Mouse (Mus musculus) heart, adult 2 months (tissue): ENCODE measurements around the gene Clk1. TPM values are rescaled to one million over a fixed set of nuclear protein-coding genes. Genes with fewer than 3 reads are reported as not detected.

Source experiments
- DNase-seq, 2 experiments: peaks; one replicate each; pipeline ENCODE4 v3.0.0; 2021
- H3K27ac ChIP-seq: fragments of 200-600 bp; 2 replicates; pipeline ENCODE4 v1.8.1; 2022
- H3K27me3 ChIP-seq: fragments of 200-500 bp; 2 replicates; pipeline ENCODE4 v1.6.1; 2012; ENCODE audit warnings: mild to moderate bottlenecking, low read length, inconsistent platforms, mixed read lengths; ENCODE audit not compliant: control insufficient read depth, insufficient read depth
- H3K36me3 ChIP-seq: fragments of 200-500 bp; 2 replicates; pipeline ENCODE4 v1.6.1; 2012; ENCODE audit warnings: low read length, inconsistent platforms; ENCODE audit not compliant: control insufficient read depth, insufficient read depth
- H3K4me1 ChIP-seq: fragments of 200-500 bp; 2 replicates; pipeline ENCODE4 v1.6.1; 2011; ENCODE audit warnings: low read length; ENCODE audit not compliant: control insufficient read depth, insufficient read depth
- H3K4me3 ChIP-seq: fragments of 200-600 bp; 2 replicates; pipeline ENCODE4 v1.8.1; 2022
- H3K79me2 ChIP-seq: fragments of 200-500 bp; replicated peaks from 2 replicates; pipeline ENCODE4 v1.6.1; 2012; ENCODE audit warnings: mild to moderate bottlenecking, inconsistent platforms, low read length, moderate library complexity, mixed read lengths; ENCODE audit not compliant: control insufficient read depth, insufficient read depth
- H3K9ac ChIP-seq: fragments of 200-500 bp; 2 replicates; pipeline ENCODE4 v1.6.1; 2012; ENCODE audit warnings: low read depth, mild to moderate bottlenecking, control low read depth, inconsistent platforms, low read length, mixed read lengths
- CTCF ChIP-seq: fragments of 200-600 bp; IDR thresholded peaks from 2 replicates; pipeline ENCODE4 v1.8.1; 2022; ENCODE audit warnings: antibody characterized with exemption, mild to moderate bottlenecking, moderate library complexity
- EP300 ChIP-seq: fragments of 200-500 bp; IDR thresholded peaks from 2 replicates; pipeline ENCODE4 v1.6.1; 2011; ENCODE audit warnings: low read depth, low read length, control low read depth; ENCODE audit not compliant: insufficient read depth
- POLR2A ChIP-seq: fragments of 200-500 bp; IDR thresholded peaks from 2 replicates; pipeline ENCODE4 v1.6.1; 2011; ENCODE audit warnings: mild to moderate bottlenecking, low read depth, low read length, control low read depth; ENCODE audit not compliant: insufficient read depth
- WGBS: fragments of 180-500 bp; shearing (Covaris S2); methylation state at CpG from one replicate; pipeline ENCODE4 v1.1.7; 2018; 5-methylcytosine and 5-hydroxymethylcytosine counted together
- intact Hi-C: fragments of 180-260 bp; cut with DNase I; formaldehyde crosslinking; loops from one replicate; pipeline ENCODE4 v1.15.1; 2025
- polyA plus RNA-seq: library from polyadenylated mRNA; depleted of rRNA; stranded (reverse); fragments of >200 nt; gene quantifications from 2 replicates; pipeline ENCODE4 v1.2.3, GENCODE M21; 2012
- total RNA-seq, 2 experiments: library from RNA; stranded (reverse); gene quantifications; 2 replicates each; pipeline ENCODE4 v1.2.3; 2021

The Clk1 gene
- total and polyA plus RNA-seq, 3 experiments, result 43.3 to 50.4 (median 50.2) TPM

DNA sequence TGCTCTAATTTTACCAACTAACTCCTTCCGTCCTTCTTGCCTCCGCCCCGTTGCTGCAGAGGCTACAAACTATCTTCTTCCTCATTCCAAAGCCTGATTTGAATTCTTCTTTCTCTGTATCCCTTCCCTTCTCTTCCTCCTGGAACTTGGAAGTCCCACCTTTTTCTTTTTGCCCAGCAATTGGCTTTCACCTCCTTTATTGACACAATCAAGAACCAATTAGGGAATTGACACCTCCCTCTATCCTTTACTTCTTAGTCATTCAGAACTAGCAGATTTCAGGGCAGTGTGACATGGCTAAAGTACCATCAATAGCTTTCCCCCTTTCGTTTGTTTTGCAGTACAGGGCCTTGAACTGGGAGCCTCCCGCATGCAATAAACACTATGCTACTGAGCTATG, 34.3 kb upstream of the Clk1 start:
- no peak overlapping the region for H3K27ac ChIP-seq
- H3K27me3 ChIP-seq, result no peaks in the 10 kb centered on the region
- no peak overlapping the region for H3K9ac ChIP-seq
- no peaks in the 10 kb centered on the region for H3K4me1 ChIP-seq
- intact Hi-C loops, result no loop called here
- H3K79me2 ChIP-seq, result no peaks in the 10 kb centered on the region
- no peak for TF ChIP-seq EP300
- no peak for TF ChIP-seq CTCF
- TF ChIP-seq POLR2A, result no peak
- no peak overlapping the region for H3K4me3 ChIP-seq
- 79% methylated on average over 5 of the region's 5 CpGs for WGBS
- DNase-seq, result no peak
- H3K36me3 ChIP-seq, result no peaks in the 10 kb centered on the region; the same call in 1 of the 2 replicates

GRCm38 (mm10) chr1:58454316-58454715, 30.4 kb upstream of the Clk1 start:
- Histone ChIP-seq H3K9ac (no peak overlapping the region), H3K4me3 (no peak overlapping the region), H3K27me3 (no peaks in the 10 kb centered on the region), H3K36me3 (no peaks in the 10 kb centered on the region; the same call in 1 of the 2 replicates), H3K79me2 (0 out of 2 replicates have a peak, but pooled peaks cover 1% of the 10 kb centered on the region), H3K27ac (no peak overlapping the region), H3K4me1 (no peaks in the 10 kb centered on the region)
- WGBS, result 69% methylated on average over 6 of the region's 6 CpGs
- DNase-seq, result no peak
- TF ChIP-seq POLR2A (no peak), EP300 (no peak), CTCF (no peak)
- intact Hi-C loops, result no loop called here

DNA sequence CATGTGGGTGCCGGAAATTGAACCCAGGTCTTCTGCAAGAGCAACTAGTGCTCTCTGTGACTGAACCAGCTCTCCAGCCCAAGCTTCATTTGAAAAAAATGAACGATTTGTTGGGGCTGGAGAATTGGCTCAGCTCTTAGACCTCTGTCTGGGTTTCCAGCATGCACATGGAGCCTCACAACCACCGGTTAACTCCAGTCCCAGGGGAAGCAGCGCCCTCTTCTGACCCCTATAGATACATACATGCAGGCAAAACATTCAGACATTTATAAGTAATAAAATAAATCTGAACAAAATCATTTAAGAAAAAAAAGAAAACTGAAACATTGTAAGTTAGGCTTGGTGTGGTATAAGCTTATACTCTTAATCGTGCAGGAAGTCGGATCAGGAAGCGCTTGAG, 24.5 kb upstream of the Clk1 start:
- Histone ChIP-seq H3K79me2 (peaks cover 1% of the 10 kb centered on the region; the same call in 1 of the 2 replicates), H3K36me3 (no peaks in the 10 kb centered on the region; the same call in 1 of the 2 replicates), H3K9ac (no peak overlapping the region), H3K27me3 (no peaks in the 10 kb centered on the region), H3K4me1 (peaks cover 2% of the 10 kb centered on the region), H3K27ac (no peak overlapping the region), H3K4me3 (no peak overlapping the region)
- WGBS, result 77% methylated on average over 7 of the region's 7 CpGs
- no peak for DNase-seq
- intact Hi-C loops, result no loop called here
- TF ChIP-seq CTCF (0 out of 2 replicates have a peak, but pooled peaks have one; percentile 3), POLR2A (no peak), EP300 (no peak)

DNA sequence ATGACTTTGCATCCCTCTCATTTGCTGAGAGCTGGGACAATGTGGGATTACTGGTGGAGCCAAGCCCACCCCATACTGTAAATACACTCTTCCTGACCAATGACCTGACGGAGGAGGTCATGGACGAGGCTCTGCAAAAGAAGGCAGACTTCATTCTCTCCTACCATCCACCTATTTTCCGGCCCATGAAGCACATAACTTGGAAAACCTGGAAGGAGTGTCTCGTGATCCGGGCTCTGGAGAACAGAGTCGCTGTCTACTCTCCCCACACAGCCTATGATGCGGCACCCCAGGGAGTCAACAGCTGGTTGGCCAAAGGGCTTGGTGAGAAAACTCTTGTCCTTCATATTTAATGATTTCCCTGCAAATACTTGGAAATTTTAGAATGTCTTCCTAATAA, 23.9 kb upstream of the Clk1 start:
- 95% methylated on average over 7 of the region's 7 CpGs for WGBS
- no peaks in the 10 kb centered on the region for H3K27me3 ChIP-seq
- no peak for DNase-seq
- H3K4me3 ChIP-seq, result no peak overlapping the region
- H3K79me2 ChIP-seq, result peaks cover 1% of the 10 kb centered on the region; the same call in 1 of the 2 replicates
- intact Hi-C loops, result no loop called here
- TF ChIP-seq CTCF (no peak), POLR2A (no peak)
- H3K36me3 ChIP-seq, result no peaks in the 10 kb centered on the region; the same call in 1 of the 2 replicates
- peaks cover 2% of the 10 kb centered on the region for H3K4me1 ChIP-seq
- H3K9ac ChIP-seq, result no peak overlapping the region
- no peak overlapping the region for H3K27ac ChIP-seq

DNA sequence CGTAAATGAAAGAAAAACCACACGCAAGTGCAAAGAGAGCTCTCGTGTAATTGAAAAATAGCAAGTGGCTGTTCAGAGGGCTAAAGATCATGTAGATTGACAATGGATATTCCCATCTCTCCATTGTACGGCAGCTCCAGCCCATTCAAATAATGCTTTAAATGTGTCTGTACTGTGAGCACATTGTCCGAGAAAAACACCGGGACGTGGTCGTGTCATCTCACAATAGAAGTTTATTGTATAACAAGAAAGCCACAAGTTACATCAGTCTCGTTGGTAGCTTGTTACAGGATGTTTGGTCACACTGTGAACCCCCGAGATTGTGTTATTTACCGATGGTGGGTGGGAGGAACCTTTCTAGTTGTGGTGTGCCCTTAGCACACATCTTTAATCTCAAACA, 22.0 kb upstream of the Clk1 start:
- Histone ChIP-seq H3K36me3 (no peaks in the 10 kb centered on the region; the same call in 1 of the 2 replicates), H3K27ac (peak overlapping the region; percentile 80), H3K27me3 (no peaks in the 10 kb centered on the region), H3K79me2 (peaks cover 1% of the 10 kb centered on the region; the same call in 1 of the 2 replicates), H3K9ac (peak overlapping the region; percentile 63), H3K4me3 (peak overlapping the region; percentile 76), H3K4me1 (peaks cover 2% of the 10 kb centered on the region)
- TF ChIP-seq CTCF (no peak), POLR2A (no peak), EP300 (no peak)
- no peak for DNase-seq
- WGBS, result 4% methylated on average over 11 of the region's 11 CpGs
- intact Hi-C loops, result loop anchor here (1.0 to 2.0 kb wide), 2 partner anchors 23 to 53 kb away; no protein-coding TSS in a partner anchor

GRCm38 (mm10) chr1:58445143-58445722, 21.4 kb upstream of the Clk1 start, which contains the start of the genes Nif3l1 and Ppil3:
TSS of gene Nif3l1 (plus strand) at chr1:58445151.
TSS of gene Ppil3 (minus strand) at chr1:58445486.
- H3K4me3 ChIP-seq, result peak within 1 kb of the TSS; percentile 76
- H3K4me1 ChIP-seq, result peaks cover 2% of the 10 kb centered on the region
- TF ChIP-seq POLR2A, result peak; percentile 79
- TF ChIP-seq EP300, result no peak; the same call in 1 of the 2 replicates
- TF ChIP-seq CTCF, result peak; percentile 45
- DNase-seq, result peak; percentile 85 to 90
- H3K79me2 ChIP-seq, result peaks cover 1% of the 10 kb centered on the region; the same call in 1 of the 2 replicates
- H3K27ac ChIP-seq, result peak within 1 kb of the TSS; percentile 80
- intact Hi-C loops, result loop anchor here (1.0 to 2.0 kb wide), 2 partner anchors 22 to 52 kb away; no protein-coding TSS in a partner anchor
- under 1% methylated on average over 33 of the region's 33 CpGs for WGBS
- H3K9ac ChIP-seq, result peak within 1 kb of the TSS; percentile 63
- H3K36me3 ChIP-seq, result no peaks in the 10 kb centered on the region
- H3K27me3 ChIP-seq, result no peaks in the 10 kb centered on the region
